Mouse (Mus musculus): ENCODE results near the gene Sufu.

GRCm38 (mm10) chr19:46409506-46409905 is 12.8 kb downstream of the Sufu start:
- TF ChIP-seq CTCF (IDR thresholded peaks at IDR 0.05; ENCODE audit: low read depth) = no peak
- TF ChIP-seq EP300 (optimal IDR thresholded peaks at IDR 0.05) = no peak
